Mouse (Mus musculus): Measurements from ENCODE around the gene Egfem1. TPM values are rescaled to one million over a fixed set of nuclear protein-coding genes. Genes with fewer than 3 reads are reported as not detected.
A peak's percentile ranks its signal among the peaks of the same experiment; 100 is the strongest.

Egfem1 gene
- total RNA-seq, 2 experiments from 2014 or later = 40.9 to 43.8 TPM

- TF ChIP-seq CTCF (conservative IDR thresholded peaks at IDR 0.05) = no peak
- H3K4me3 ChIP-seq = no peak overlapping the region
- H3K27ac ChIP-seq = no peak overlapping the region
- no peak for DNase-seq (ENCODE audit: low spot score in 2 of 2)
Observed at GRCm38 (mm10) chr3:29243600-29243999, 161.8 kb downstream of the Egfem1 start.

GRCm38 (mm10) chr3:29291633-29292032 lies 209.8 kb downstream of the Egfem1 start:
- no peak overlapping the region for H3K27ac ChIP-seq
- TF ChIP-seq CTCF (conservative IDR thresholded peaks at IDR 0.05) = no peak
- no peak overlapping the region for H3K4me3 ChIP-seq
- DNase-seq (ENCODE audit: low spot score in 2 of 2) = no peak

- Histone ChIP-seq H3K27ac (no peak overlapping the region), H3K4me3 (no peak overlapping the region)
- no peak for DNase-seq (ENCODE audit: low spot score in 2 of 2)
- no peak for TF ChIP-seq CTCF (conservative IDR thresholded peaks at IDR 0.05)
Observed at GRCm38 (mm10) chr3:29292251-29292650, 210.4 kb downstream of the Egfem1 start.

- no peak for TF ChIP-seq CTCF (conservative IDR thresholded peaks at IDR 0.05)
- H3K27ac ChIP-seq = peak overlapping the region; percentile 24; the same call in 1 of the 2 replicates
- no peak overlapping the region for H3K4me3 ChIP-seq
- no peak for DNase-seq (ENCODE audit: low spot score in 2 of 2)
Observed at GRCm38 (mm10) chr3:29293230-29293629, 211.4 kb downstream of the Egfem1 start.

- H3K4me3 ChIP-seq = no peak overlapping the region
Observed at GRCm38 (mm10) chr3:29342223-29342791, 260.5 kb downstream of the Egfem1 start.

GRCm38 (mm10) chr3:29345805-29346204 lies 264.0 kb downstream of the Egfem1 start:
- Histone ChIP-seq H3K27ac (no peak overlapping the region), H3K4me3 (no peak overlapping the region)
- TF ChIP-seq CTCF (conservative IDR thresholded peaks at IDR 0.05) = no peak
- DNase-seq (ENCODE audit: low spot score in 2 of 2) = no peak

More at GRCm38 (mm10) chr3:29342223-29342791, 260.5 kb downstream of the Egfem1 start:
- no peak overlapping the region for H3K27ac ChIP-seq
- DNase-seq (ENCODE audit: low spot score in 2 of 2) = no peak
- no peak for TF ChIP-seq CTCF (conservative IDR thresholded peaks at IDR 0.05)

- no peak for TF ChIP-seq CTCF (conservative IDR thresholded peaks at IDR 0.05)
- Histone ChIP-seq H3K4me3 (no peak overlapping the region), H3K27ac (no peak overlapping the region)
- DNase-seq (ENCODE audit: low spot score in 2 of 2) = no peak
Observed at GRCm38 (mm10) chr3:29366907-29367306, 285.1 kb downstream of the Egfem1 start.

- no peak overlapping the region for H3K4me3 ChIP-seq
- peak in 1 of 2 experiments; percentile 4 for DNase-seq (ENCODE audit: low spot score in 2 of 2)
- no peak overlapping the region for H3K27ac ChIP-seq
- peak; percentile 69 for TF ChIP-seq CTCF (conservative IDR thresholded peaks at IDR 0.05)
Observed at GRCm38 (mm10) chr3:29370519-29370918, 288.7 kb downstream of the Egfem1 start.

GRCm38 (mm10) chr3:29381255-29381654 lies 299.4 kb downstream of the Egfem1 start:
- Histone ChIP-seq H3K27ac (no peak overlapping the region), H3K4me3 (no peak overlapping the region)
- no peak for DNase-seq (ENCODE audit: low spot score in 2 of 2)
- TF ChIP-seq CTCF (conservative IDR thresholded peaks at IDR 0.05) = no peak

GRCm38 (mm10) chr3:29399064-29399463 lies 317.2 kb downstream of the Egfem1 start:
- no peak overlapping the region for H3K4me3 ChIP-seq
- peak overlapping the region; percentile 84 for H3K27ac ChIP-seq
- TF ChIP-seq CTCF (conservative IDR thresholded peaks at IDR 0.05) = no peak
- DNase-seq (ENCODE audit: low spot score in 2 of 2) = peak in 1 of 2 experiments; percentile 41

GRCm38 (mm10) chr3:29421634-29422033 lies 339.8 kb downstream of the Egfem1 start:
- no peak overlapping the region for H3K27ac ChIP-seq
- no peak for DNase-seq (ENCODE audit: low spot score in 2 of 2)
- no peak for TF ChIP-seq CTCF (conservative IDR thresholded peaks at IDR 0.05)
- no peak overlapping the region for H3K4me3 ChIP-seq

GRCm38 (mm10) chr3:29432109-29433091 lies 350.6 kb downstream of the Egfem1 start:
- Histone ChIP-seq H3K27ac (peak overlapping the region; percentile 73), H3K4me3 (no peak overlapping the region; the same call in 1 of the 2 replicates)
- DNase-seq (ENCODE audit: low spot score in 2 of 2) = no peak
- no peak for TF ChIP-seq CTCF (conservative IDR thresholded peaks at IDR 0.05)

- Histone ChIP-seq H3K4me3 (no peak overlapping the region), H3K27ac (peak overlapping the region; percentile 28; the same call in 1 of the 2 replicates)
- TF ChIP-seq CTCF (conservative IDR thresholded peaks at IDR 0.05) = no peak
- no peak for DNase-seq (ENCODE audit: low spot score in 2 of 2)
Observed at GRCm38 (mm10) chr3:29443024-29443423, 361.2 kb downstream of the Egfem1 start.

All from layer of hippocampus, adult 2 months (tissue).